Mouse (Mus musculus): ENCODE results near the gene Hoxd9. TPM values are rescaled to one million over a fixed set of nuclear protein-coding genes. Genes with fewer than 3 reads are reported as not detected.

Hoxd9 gene
- total and polyA plus RNA-seq, 3 experiments: not detected

- H3K36me3 ChIP-seq (ENCODE audit: control insufficient read depth in 1 of 2, insufficient read depth in 2 of 2, low read length in 2 of 2): no peaks in the 10 kb centered on the region
- H3K9ac ChIP-seq (ENCODE audit: control insufficient read depth, low read depth, low read length, poor library complexity, severe bottlenecking): no peak overlapping the region
- no peaks in the 10 kb centered on the region for H3K9me3 ChIP-seq (replicated peaks; ENCODE audit: insufficient read depth, low read length)
- no peak overlapping the region for H3K27ac ChIP-seq (ENCODE audit: control insufficient read depth, low read depth, low read length)
- H3K27me3 ChIP-seq (ENCODE audit: control insufficient read depth in 1 of 2, insufficient read depth in 2 of 2, low read length in 2 of 2): no peaks in the 10 kb centered on the region
- no peaks in the 10 kb centered on the region for H3K4me1 ChIP-seq (ENCODE audit: control insufficient read depth in 1 of 2, insufficient read depth in 2 of 2, low read length in 2 of 2)
- TF ChIP-seq ZC3H11A (IDR thresholded peaks at IDR 0.05; ENCODE audit: low read depth, low read length) (no peak), MAZ (IDR thresholded peaks at IDR 0.05; ENCODE audit: low read depth, low read length) (no peak), ZMIZ1 (IDR thresholded peaks at IDR 0.05; ENCODE audit: low read depth, low read length) (no peak), CHD1 (IDR thresholded peaks at IDR 0.05; ENCODE audit: low read depth, low read length) (no peak), JUND (IDR thresholded peaks at IDR 0.05; ENCODE audit: low read depth, low read length) (no peak)
- H3K4me3 ChIP-seq (ENCODE audit: control insufficient read depth in 1 of 2, insufficient read depth in 1 of 2, low read depth in 2 of 2, low read length in 2 of 2): no peak overlapping the region
- no peaks in the 10 kb centered on the region for H3K79me2 ChIP-seq (ENCODE audit: control insufficient read depth, insufficient read depth, low read length, poor library complexity)
- no peak for DNase-seq (ENCODE audit: low read depth, low spot score)
Measured at GRCm38 (mm10) chr2:74669230-74669578, 28.3 kb upstream of the Hoxd9 start.

GRCm38 (mm10) chr2:74669650-74670235, 27.8 kb upstream of the Hoxd9 start:
- Histone ChIP-seq H3K4me3 (ENCODE audit: control insufficient read depth in 1 of 2, insufficient read depth in 1 of 2, low read depth in 2 of 2, low read length in 2 of 2) (no peak overlapping the region), H3K4me1 (ENCODE audit: control insufficient read depth in 1 of 2, insufficient read depth in 2 of 2, low read length in 2 of 2) (no peaks in the 10 kb centered on the region), H3K79me2 (ENCODE audit: control insufficient read depth, insufficient read depth, low read length, poor library complexity) (no peaks in the 10 kb centered on the region), H3K9ac (ENCODE audit: control insufficient read depth, low read depth, low read length, poor library complexity, severe bottlenecking) (no peak overlapping the region), H3K27ac (ENCODE audit: control insufficient read depth, low read depth, low read length) (no peak overlapping the region), H3K27me3 (ENCODE audit: control insufficient read depth in 1 of 2, insufficient read depth in 2 of 2, low read length in 2 of 2) (no peaks in the 10 kb centered on the region), H3K9me3 (replicated peaks; ENCODE audit: insufficient read depth, low read length) (no peaks in the 10 kb centered on the region), H3K36me3 (ENCODE audit: control insufficient read depth in 1 of 2, insufficient read depth in 2 of 2, low read length in 2 of 2) (no peaks in the 10 kb centered on the region)
- no peak for TF ChIP-seq CHD1 (IDR thresholded peaks at IDR 0.05; ENCODE audit: low read depth, low read length)
- no peak for TF ChIP-seq MXI1 (IDR thresholded peaks at IDR 0.05; ENCODE audit: low read depth, low read length)
- no peak for TF ChIP-seq ELF1 (IDR thresholded peaks at IDR 0.05; ENCODE audit: low read depth, low read length)
- TF ChIP-seq ETS1 (IDR thresholded peaks at IDR 0.05; ENCODE audit: low read depth, low read length): no peak
- TF ChIP-seq USF2 (IDR thresholded peaks at IDR 0.05; ENCODE audit: borderline replicate concordance in 1 of 2, insufficient read depth in 1 of 2, low read depth in 1 of 2, low read length in 2 of 2): no peak
- TF ChIP-seq CHD2 (IDR thresholded peaks at IDR 0.05; ENCODE audit: low read length): no peak
- TF ChIP-seq MYB (IDR thresholded peaks at IDR 0.05; ENCODE audit: low read depth, low read length): no peak
- no peak for TF ChIP-seq POLR2A (IDR thresholded peaks at IDR 0.05; ENCODE audit: control insufficient read depth in 1 of 2, insufficient read depth in 1 of 2, low read depth in 1 of 2, low read length in 2 of 2, poor library complexity in 1 of 2)
- no peak for TF ChIP-seq KAT2A (conservative IDR thresholded peaks at IDR 0.05; ENCODE audit: low read depth, low read length)
- no peak for TF ChIP-seq MEF2A (IDR thresholded peaks at IDR 0.05; ENCODE audit: extremely low read depth, insufficient replicate concordance, low read depth, low read length, poor library complexity, severe bottlenecking)
- no peak for TF ChIP-seq UBTF (IDR thresholded peaks at IDR 0.05; ENCODE audit: borderline replicate concordance, insufficient read depth, low read depth, low read length)
- no peak for TF ChIP-seq TAL1 (IDR thresholded peaks at IDR 0.05; ENCODE audit: low read length)
- TF ChIP-seq NELFE (IDR thresholded peaks at IDR 0.05; ENCODE audit: low read depth, low read length): no peak
- no peak for DNase-seq (ENCODE audit: low read depth, low spot score)
